Mouse (Mus musculus) forebrain, postnatal 0 days (tissue): Measurements from ENCODE around the gene Ankub1. TPM values are rescaled to one million over a fixed set of nuclear protein-coding genes. Genes with fewer than 3 reads are reported as not detected.

Experiments used
- ATAC-seq: fragments of 200-750 bp; cut with Nextera tagmentation; 2 replicates; pipeline ENCODE4 v1.8.0; 2017; ENCODE audit warnings: mild to moderate bottlenecking, moderate library complexity
- DNase-seq: peaks from one replicate; pipeline ENCODE4 v3.0.0-alpha.2; 2015
- H3K27ac ChIP-seq: fragments of 300-500 bp; sonication (generic); 2 replicates; pipeline ENCODE4 v1.5.1; 2014; ENCODE audit warnings: low read depth, mild to moderate bottlenecking, antibody characterized with exemption, low read length, moderate library complexity, mixed read lengths
- H3K27me3 ChIP-seq: fragments of 300-500 bp; sonication (generic); 2 replicates; pipeline ENCODE4 v1.6.1; 2014; ENCODE audit warnings: mild to moderate bottlenecking, low read length, mixed read lengths; ENCODE audit not compliant: insufficient read depth
- H3K36me3 ChIP-seq: fragments of 300-500 bp; sonication (generic); 2 replicates; pipeline ENCODE4 v1.6.1; 2014; ENCODE audit warnings: mild to moderate bottlenecking, moderate library complexity; ENCODE audit not compliant: insufficient read depth
- H3K4me1 ChIP-seq: fragments of 300-500 bp; sonication (generic); 2 replicates; pipeline ENCODE4 v1.6.1; 2014; ENCODE audit warnings: antibody characterized with exemption; ENCODE audit not compliant: insufficient read depth
- H3K4me2 ChIP-seq: fragments of 300-500 bp; sonication (generic); 2 replicates; pipeline ENCODE4 v1.6.1; 2014; ENCODE audit warnings: low read depth, mild to moderate bottlenecking, moderate library complexity
- H3K4me3 ChIP-seq: fragments of 300-500 bp; sonication (generic); 2 replicates; pipeline ENCODE4 v1.5.1; 2014; ENCODE audit warnings: low read depth, low read length, mixed read lengths
- H3K9ac ChIP-seq: fragments of 300-500 bp; sonication (generic); 2 replicates; pipeline ENCODE4 v1.6.1; 2014; ENCODE audit warnings: mild to moderate bottlenecking
- H3K9me3 ChIP-seq: fragments of 300-500 bp; sonication (generic); 2 replicates; pipeline ENCODE4 v1.6.1; 2016; ENCODE audit warnings: low read length
- CTCF ChIP-seq: sonication (generic); IDR thresholded peaks from 2 replicates; pipeline ENCODE4 v1.5.1; 2016; ENCODE audit warnings: antibody characterized with exemption, control low read depth, low read depth
- WGBS: fragments of 180-500 bp; shearing (Covaris S2); extraction: QIAGEN DNeasy Blood & Tissue Kit; methylation state at CpG from one replicate; pipeline ENCODE4 v1.1.7; 2014; 5-methylcytosine and 5-hydroxymethylcytosine counted together
- microRNA-seq, 2 experiments: library from miRNA; unstranded; fragments of <30 nt; microRNA quantifications; one replicate each; pipeline ENCODE4; 2016
- polyA plus RNA-seq: library from polyadenylated mRNA; unstranded; fragments of >200 nt; fragmentation: Nextera tagmentation; extraction: Ambion mirVana; gene quantifications from 2 replicates; pipeline ENCODE4 v1.2.1, GENCODE M21; 2015
- total RNA-seq: library from RNA; depleted of rRNA; stranded (reverse); fragments of >200 nt; gene quantifications from 2 replicates; pipeline ENCODE4 v1.2.3, GENCODE M21; 2014; rRNA removed

Gene Ankub1
- total and polyA plus RNA-seq, 2 experiments from 2014 or later, result 0.22 to 0.33 TPM

DNA sequence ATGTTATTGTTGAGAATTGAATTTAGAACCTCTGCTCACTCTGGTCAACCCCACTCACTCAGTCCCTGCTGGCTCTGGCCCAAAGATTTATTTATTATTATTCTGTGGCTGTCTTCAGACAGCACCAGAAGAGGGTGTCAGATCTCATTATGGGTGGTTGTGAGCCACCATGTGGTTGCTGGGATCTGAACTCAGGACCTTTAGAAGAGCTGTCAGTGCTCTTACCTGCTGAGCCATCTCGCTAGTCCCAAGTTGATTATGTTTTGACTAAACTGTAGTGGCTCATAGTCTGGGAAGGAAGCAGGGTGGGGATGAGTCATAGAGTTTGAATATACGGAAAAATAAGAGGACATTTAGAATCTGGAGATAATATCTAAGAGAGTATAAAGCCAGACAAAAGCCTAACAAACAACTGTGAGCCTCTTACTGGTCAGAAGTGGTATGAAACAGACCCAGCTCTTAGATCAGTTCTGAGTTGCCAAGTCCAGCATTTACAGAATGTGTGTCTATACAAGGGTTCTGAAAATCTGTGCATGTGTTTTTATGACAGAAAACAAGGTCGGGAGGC, 80.1 kb downstream of the Ankub1 start:
- H3K9me3 ChIP-seq, result no peaks in the 10 kb centered on the region
- H3K36me3 ChIP-seq, result no peaks in the 10 kb centered on the region
- no peaks in the 10 kb centered on the region for H3K4me1 ChIP-seq
- TF ChIP-seq CTCF, result no peak
- no peak overlapping the region for H3K9ac ChIP-seq
- DNase-seq (no peak), ATAC-seq (no peak)
- no peaks in the 10 kb centered on the region for H3K27me3 ChIP-seq
- no peak overlapping the region for H3K4me2 ChIP-seq
- 85% methylated on average over 3 of the region's 3 CpGs for WGBS
- H3K27ac ChIP-seq, result no peak overlapping the region
- no peak overlapping the region for H3K4me3 ChIP-seq

DNA sequence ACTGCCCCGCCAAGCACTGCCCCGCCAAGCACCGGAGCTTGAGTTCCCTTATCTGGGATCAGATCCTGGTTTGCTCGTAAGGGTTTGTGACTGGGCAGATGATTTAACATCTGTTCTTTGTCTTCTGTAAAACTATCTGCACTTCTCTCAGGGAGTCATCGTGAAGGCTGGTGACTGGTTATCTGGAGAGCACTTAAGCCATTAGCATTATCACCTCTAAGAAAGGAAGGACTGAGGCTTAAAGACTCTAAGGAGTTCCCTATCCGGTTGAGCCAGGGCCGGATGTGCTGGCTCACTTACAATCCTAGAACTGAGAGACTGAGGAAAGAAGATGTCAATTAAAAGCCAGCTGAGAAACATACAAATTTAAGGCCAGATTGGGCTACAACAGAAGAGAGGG, 80.8 kb downstream of the Ankub1 start:
- no peaks in the 10 kb centered on the region for H3K4me1 ChIP-seq
- no peaks in the 10 kb centered on the region for H3K9me3 ChIP-seq
- H3K27ac ChIP-seq, result no peak overlapping the region
- H3K4me2 ChIP-seq, result no peak overlapping the region
- H3K27me3 ChIP-seq, result no peaks in the 10 kb centered on the region
- no peak for DNase-seq
- 84% methylated on average over 7 of the region's 7 CpGs for WGBS
- H3K36me3 ChIP-seq, result no peaks in the 10 kb centered on the region
- H3K9ac ChIP-seq, result no peak overlapping the region
- no peak overlapping the region for H3K4me3 ChIP-seq
- no peak for TF ChIP-seq CTCF
- ATAC-seq, result no peak

Small RNA genes lying within 50 kb of the gene (microRNA-seq; reads per million reads assigned to microRNA genes)
- 0 reads per million in 2 experiments for gene Mir6377

Other genes starting within 250 kb of the Ankub1 start
- gene Wwtr1, start 116.9 kb downstream of the Ankub1 start, total RNA-seq, result 27.4 and 39.1 TPM in 2 replicates
- 11.7 and 12.1 TPM in 2 replicates for gene Wwtr1, start 116.9 kb downstream of the Ankub1 start, polyA plus RNA-seq
- 34.6 and 39.5 TPM in 2 replicates for gene Commd2, start 41.1 kb downstream of the Ankub1 start, total RNA-seq
- 89.7 and 121 TPM in 2 replicates for gene Commd2, start 41.1 kb downstream of the Ankub1 start, polyA plus RNA-seq
- 46.0 and 50.4 TPM in 2 replicates for gene Rnf13, start 43.3 kb upstream of the Ankub1 start, total RNA-seq
- 88.4 and 88.8 TPM in 2 replicates for gene Rnf13, start 43.3 kb upstream of the Ankub1 start, polyA plus RNA-seq
- 446 and 453 TPM in 2 replicates for gene Pfn2, start 155.3 kb upstream of the Ankub1 start, total RNA-seq
- 654 and 706 TPM in 2 replicates for gene Pfn2, start 155.3 kb upstream of the Ankub1 start, polyA plus RNA-seq